Mouse (Mus musculus) brain, embryonic 18.5 days (tissue): ENCODE measurements around the gene Ntm.

ENCODE experiments used
- DNase-seq: peaks from one replicate; pipeline ENCODE4 v3.0.0-alpha.2; 2012; ENCODE audit warnings: low read depth, low spot score

Ntm gene

GRCm38 (mm10) chr9:29060293-29060692 lies 902.6 kb downstream of the Ntm start:
- no peak for DNase-seq

GRCm38 (mm10) chr9:29058811-29059210 lies 904.1 kb downstream of the Ntm start:
- no peak for DNase-seq

DNA sequence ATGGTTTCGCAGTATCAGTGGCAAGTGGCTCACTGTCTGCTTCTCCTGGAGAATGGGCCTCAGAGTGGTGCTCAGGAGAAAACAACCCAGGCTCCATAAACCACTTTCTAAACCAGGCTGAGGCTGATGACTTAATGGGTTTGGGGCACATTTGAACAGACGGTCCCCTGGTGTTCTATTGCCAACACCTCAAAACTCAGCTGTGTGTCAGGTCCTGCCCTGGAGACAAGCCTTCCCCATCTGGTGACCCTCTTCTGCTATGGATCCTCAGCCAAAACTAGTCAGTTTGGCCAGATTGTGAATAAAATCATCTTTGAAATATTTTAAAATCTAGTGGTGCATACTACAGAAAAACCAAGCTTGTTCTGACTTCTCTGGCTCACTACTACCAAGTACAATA lies 907.3 kb downstream of the Ntm start:
- no peak for DNase-seq

DNA sequence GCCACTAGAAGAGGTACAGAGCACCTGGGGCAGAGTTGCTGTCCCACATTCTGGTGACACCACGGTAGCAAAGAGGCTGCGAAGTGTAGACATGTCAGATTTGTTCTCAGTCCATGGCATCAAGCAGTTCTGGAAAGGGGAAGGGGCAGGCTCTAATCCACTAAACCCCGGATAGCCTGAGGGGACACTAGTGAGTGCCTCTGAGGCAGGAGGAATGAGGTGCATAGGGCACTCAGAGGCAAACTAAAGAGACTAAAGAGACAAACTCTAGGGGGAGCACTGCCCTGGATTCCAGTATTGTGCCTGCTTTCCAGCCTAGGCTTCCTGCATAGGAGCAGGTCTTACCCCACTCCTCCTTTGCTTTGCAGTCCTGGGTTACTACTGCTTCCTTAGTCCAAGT lies 926.5 kb downstream of the Ntm start:
- no peak for DNase-seq

DNA sequence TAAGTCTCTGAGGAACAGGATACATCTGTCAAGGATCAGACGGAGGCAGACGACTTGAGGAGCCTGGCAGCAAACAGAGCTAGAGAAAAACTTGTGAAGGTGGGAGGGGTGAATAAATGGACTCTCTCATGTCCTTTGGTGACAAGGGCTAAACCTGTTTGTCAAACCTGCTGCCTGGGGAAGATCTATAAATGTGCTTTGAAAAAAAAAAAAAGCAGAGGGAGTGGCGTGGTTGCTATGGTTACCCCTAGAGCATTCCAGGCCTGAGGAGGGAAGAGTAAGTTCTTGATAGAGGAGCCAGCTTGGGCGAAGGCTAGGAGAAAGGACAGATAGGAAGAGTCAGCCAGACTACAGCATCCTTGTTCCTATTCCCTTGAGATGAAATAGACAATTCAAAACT lies 926.9 kb downstream of the Ntm start:
- DNase-seq: no peak

GRCm38 (mm10) chr9:29026410-29026809 lies 936.5 kb downstream of the Ntm start:
- DNase-seq: no peak

DNA sequence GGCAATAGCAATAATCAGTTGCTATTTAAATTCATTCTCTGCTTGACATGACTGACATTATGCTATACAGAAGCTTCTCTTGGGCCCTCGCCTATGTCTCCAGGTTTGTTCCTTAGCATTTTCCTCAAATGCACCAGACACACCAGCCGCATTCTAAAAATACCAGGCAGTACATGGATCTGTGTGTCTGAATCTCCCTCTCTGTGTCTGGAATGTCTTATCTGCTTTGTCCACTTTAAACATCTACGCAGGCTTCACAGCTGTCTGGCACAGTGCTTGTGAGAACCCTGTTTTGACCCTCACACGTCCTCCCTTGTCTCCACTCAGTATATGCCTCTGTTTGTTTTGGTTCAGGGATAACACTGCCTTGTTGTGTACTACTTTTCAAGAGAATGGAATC lies 937.3 kb downstream of the Ntm start:
- no peak for DNase-seq

DNA sequence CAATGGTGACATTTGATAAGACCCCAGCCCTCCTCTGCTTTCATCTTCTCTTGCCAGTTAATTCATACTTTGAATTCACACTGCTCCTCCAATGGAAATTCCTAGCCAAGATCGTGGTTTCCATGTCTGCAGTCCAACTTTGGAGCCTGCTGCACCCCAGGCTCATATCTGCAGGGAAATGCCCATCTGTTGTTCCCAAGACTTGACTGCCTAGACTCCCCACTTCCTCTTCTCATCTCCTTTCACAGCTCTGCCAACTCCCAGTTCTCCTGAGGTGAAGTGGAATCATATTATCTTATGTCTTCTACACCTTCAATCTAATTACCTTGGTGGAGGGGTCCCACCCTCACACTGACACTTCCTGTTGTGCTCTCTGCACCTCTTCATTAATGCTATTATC lies 937.8 kb downstream of the Ntm start:
- no peak for DNase-seq

DNA sequence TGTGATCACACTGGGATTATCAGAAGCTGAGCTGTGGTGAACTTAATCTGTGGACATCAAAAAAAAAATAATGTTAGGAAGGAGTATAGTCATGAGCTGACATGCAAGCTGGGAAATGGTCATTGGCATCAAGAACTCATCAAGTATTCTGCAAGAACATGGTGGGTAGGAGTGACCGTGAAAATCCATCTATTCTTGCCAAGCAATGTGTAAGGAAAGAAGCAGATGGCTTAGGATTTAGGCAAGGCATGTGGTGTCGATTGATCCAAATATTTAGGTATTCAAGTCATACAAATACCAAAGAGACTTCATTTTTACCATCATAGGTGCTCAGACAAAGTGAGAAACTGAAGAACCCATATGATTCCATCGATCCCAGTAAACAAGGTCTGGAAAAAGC lies 946.1 kb downstream of the Ntm start:
- no peak for DNase-seq

GRCm38 (mm10) chr9:29013881-29014280 lies 949.1 kb downstream of the Ntm start:
- DNase-seq: no peak

DNA sequence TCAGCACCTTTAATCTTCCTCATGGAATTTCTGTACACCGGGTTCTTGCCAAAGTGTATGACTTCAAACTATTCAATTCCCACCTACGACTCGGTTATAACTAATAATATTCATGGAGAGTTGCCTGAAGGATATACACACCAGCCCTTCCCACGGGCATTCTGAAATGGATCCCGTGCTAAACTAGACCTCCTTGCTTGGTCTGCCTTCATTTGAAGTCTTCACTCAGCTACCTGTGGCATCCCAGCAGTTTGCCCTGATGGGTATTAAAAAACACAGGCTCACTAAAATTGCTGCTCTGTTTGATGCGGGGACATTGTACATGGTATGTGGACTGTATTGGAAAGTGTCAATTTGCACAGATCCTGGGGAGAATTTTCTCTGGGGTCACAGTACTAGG lies 950.4 kb downstream of the Ntm start:
- no peak for DNase-seq

DNA sequence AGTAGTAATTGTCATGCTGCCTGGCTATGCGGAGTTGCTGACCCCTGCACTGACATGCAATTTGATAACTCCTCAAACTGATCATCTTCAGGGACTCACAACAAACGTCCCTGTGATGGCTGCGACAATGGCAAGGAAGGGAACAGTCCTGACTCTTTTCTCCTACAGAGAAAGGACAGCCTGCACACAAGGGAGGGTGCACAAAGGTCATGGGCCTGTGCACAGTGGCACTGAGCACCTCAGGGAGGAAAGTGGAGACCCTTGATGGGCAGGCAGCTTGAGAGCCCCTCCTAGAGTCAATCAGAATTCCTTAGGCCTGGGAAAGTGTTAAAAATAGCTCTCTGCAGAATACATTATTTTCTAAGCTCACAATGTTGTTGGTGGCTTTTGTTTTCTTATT lies 951.5 kb downstream of the Ntm start:
- DNase-seq: no peak

DNA sequence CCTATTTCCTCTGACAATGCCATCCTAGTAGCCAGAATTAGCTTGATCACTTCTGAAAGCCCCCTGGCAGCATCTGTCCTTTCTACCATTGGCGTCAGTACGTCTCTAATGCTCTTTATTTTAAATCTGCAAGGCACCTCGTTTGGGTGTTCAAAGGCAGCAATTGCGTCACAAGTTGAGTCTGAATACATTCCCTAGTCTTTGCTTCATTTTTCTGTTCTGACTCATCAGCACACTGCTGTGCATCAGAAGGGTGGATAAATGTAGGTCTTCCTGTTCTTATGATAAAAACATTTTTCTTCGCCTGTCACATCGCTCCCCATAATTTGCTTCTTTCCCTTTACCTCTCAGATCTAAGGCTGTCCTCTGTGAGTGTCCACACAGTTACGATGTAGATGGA lies 958.4 kb downstream of the Ntm start:
- no peak for DNase-seq

GRCm38 (mm10) chr9:28999951-29000351 lies 963.0 kb downstream of the Ntm start:
- DNase-seq: no peak

DNA sequence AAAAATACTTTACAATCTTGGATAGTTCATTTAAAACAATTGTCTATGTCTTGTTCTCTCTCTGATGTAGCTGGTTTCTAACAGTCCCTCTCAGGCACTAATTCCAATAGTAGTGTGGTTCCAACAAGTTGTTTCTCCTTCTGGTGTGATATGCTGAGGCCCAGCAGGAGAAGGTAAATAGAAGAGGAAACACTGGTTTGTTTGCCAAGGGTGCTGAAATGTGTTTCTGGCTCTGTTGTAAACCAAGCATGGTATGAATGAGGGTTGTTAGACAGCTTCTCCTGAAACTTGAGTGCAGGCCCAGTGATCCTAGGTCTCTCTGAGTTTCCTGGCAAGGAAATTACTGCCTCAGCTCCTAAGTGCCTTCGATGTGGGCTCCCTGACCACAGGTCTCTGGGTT lies 985.7 kb downstream of the Ntm start:
- DNase-seq: peak; percentile 20

- peak; percentile 6 for DNase-seq
Observed at GRCm38 (mm10) chr9:28969455-28969854, 993.5 kb downstream of the Ntm start.
